Mouse (Mus musculus): ENCODE results near the gene Cep350. TPM values are rescaled to one million over a fixed set of nuclear protein-coding genes. Genes with fewer than 3 reads are reported as not detected.

The Cep350 gene
- total RNA-seq, 2 experiments from 2014 or later, result 92.1 to 94.7 TPM

DNA sequence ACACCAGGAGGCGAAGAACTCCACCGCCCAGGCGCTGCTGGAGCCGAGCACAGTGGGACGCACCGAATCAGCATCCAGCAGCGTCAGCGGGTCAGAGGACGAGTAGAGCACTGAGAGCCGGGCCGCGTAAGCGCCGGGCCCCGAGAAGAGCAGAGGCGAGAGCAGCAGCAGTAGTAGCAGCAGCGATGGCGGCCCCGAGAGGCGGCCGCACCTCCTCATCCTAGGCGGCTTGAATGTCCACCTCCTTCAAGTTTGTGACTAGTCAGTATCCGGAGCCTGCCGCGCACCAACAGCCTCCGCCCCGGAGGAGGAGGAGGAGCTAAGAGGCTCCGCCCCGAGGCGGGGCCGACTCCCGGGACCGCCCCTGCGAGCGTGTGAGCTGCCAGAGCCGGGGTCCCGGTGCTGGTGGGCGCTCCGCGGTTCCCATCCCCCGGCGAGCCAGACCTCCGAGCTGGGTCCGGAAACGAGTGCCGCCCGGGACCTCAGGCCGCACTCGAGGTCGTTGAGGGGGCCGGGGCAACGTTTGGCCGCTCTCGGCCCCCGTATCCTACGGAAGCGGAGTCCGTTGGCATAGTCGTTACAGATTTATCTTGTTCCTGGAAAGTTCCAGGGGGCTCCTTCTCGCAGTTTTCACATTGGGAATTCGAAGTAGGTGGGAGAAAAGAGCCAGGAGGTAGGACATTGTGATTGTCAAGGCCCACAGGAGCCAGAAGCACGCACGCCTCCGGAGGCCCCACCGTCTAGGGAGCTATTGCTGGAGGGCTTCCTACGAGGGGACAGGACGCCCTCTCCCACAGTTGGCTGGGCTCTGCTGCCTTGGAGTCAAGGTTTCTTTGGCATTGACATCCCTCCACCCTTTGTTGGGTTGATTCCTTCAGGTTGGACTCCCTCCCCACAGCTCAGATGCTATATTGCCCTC lies 160.2 kb downstream of the Cep350 start, which contains the start of gene Qsox1:
TSS of gene Qsox1 (minus strand) at position 309 of the 919 bp plus-strand sequence.
- peak; percentile 93 for ATAC-seq (replicated peaks; ENCODE audit: low FRiP score, poor library complexity, severe bottlenecking)

DNA sequence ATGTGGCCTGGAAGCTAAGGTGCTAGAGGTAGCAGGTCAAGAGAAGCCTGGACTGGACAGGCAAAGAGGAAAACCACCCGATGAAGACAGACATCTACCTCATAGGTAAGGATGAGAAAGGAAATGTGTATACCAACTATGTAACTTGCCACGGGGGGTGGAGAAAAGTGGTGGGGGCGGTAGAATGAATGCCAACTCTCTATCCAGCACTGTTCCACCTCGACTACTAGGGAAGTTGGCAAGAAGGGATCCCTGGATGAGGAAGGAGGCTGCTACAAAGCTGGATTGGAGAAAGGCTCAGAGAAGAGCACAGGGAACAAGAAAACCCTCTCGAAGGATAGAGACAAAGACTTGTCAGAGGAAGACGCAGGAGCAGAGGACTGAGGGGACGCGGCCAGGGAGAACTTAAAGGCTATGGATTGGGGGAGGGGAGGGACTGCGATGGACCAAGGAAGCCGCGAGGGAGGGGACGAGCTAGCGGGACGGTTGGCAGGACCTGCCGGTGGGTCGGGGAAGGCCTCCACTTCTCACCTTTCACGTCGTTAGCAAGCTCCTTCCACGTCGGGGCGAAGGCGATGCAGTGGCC lies 161.0 kb downstream of the Cep350 start:
- ATAC-seq (replicated peaks; ENCODE audit: low FRiP score, poor library complexity, severe bottlenecking), result no peak

DNA sequence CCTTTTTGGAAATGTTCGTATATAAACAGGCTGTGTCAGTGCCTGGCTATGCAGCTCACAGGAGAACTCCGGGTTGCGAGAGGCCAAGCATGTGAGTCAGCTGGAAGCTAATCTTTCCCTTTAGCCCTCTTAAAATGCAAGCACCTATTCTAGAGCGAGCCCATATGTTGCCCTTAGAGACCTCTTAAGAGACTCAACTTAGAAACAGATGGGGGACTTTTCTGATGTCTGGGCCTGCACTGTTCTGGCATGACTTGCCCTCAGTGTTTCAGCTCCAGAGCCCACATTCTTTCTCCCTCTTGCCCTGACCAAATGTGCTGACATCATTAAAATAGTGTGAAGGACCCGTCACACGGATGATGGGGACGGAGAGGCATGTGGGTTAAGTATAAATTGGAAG lies 162.4 kb downstream of the Cep350 start:
- ATAC-seq (replicated peaks; ENCODE audit: low FRiP score, poor library complexity, severe bottlenecking), result no peak

DNA sequence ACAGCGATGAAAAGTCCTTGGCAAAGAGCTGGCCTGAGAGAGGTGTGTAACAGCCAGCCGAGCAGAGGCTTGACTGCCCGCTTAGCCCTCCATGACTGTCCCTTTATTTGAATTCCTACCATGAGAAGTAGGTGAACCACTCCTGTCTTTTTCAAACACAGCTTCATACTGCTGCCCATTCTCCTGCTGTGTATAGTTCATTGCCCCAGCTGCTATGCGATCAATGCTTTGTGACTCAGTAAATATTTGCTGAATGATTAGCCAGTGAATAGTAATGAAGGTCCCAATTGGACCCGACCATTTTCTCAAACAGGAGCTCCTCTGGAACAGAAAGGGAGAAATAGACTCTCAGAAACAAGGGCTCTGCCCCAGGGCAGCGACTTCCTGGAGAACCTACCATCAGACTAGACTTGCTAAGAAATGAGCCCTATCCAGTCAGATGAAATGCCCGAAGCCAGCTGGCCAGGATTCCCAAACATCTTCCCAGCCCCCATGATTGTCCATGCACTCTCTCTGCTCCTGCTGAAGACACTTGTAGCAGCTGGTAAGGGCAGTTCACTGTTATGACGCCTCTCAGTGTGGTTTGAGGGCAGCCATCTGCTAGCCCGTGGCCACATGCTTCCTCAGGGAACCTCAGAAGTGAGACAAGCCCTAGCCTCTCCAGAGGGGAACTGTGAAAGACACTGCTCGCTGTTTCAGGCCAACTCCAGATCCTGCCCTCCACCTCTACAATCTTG lies 163.2 kb downstream of the Cep350 start:
- no peak for ATAC-seq (replicated peaks; ENCODE audit: low FRiP score, poor library complexity, severe bottlenecking)

DNA sequence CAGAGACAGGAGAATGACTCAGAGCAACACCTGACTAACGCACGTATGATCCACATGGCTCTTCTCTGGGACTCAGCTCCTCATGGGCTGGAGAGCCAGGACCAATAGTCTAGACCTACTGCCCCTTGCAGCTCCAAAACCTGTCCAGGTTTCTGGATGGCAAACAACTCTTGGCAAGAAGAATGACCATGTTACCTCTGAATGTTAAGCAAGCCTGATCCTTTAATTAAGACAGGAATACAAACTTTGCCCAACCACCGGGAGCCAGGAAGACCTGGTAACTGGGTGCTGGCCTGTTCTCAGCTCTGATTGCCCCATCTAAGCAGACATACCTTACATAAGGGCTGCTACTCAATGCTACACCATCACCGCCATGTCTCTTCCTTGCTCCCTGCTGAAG lies 164.8 kb downstream of the Cep350 start:
- ATAC-seq (replicated peaks; ENCODE audit: low FRiP score, poor library complexity, severe bottlenecking), result no peak

DNA sequence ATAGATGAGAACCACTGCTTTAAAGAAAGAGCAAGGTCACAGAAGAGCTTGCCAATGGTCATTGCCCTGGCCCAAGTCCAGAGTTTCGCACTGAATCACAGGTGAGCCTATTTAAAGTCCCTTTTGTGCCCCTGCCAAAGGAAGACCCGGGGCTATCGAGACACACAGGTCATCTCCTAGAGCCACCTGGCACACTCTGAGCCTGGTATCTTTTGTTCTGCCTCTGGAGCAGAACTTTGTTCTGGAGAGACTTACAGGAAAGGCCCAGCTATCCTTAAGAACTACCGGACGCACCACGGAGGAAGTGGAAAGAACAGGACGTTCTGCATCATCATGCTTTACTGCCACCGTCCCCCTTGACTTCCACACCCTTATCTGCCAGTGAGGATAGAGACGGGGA lies 167.4 kb downstream of the Cep350 start:
- ATAC-seq (replicated peaks; ENCODE audit: low FRiP score, poor library complexity, severe bottlenecking), result no peak

DNA sequence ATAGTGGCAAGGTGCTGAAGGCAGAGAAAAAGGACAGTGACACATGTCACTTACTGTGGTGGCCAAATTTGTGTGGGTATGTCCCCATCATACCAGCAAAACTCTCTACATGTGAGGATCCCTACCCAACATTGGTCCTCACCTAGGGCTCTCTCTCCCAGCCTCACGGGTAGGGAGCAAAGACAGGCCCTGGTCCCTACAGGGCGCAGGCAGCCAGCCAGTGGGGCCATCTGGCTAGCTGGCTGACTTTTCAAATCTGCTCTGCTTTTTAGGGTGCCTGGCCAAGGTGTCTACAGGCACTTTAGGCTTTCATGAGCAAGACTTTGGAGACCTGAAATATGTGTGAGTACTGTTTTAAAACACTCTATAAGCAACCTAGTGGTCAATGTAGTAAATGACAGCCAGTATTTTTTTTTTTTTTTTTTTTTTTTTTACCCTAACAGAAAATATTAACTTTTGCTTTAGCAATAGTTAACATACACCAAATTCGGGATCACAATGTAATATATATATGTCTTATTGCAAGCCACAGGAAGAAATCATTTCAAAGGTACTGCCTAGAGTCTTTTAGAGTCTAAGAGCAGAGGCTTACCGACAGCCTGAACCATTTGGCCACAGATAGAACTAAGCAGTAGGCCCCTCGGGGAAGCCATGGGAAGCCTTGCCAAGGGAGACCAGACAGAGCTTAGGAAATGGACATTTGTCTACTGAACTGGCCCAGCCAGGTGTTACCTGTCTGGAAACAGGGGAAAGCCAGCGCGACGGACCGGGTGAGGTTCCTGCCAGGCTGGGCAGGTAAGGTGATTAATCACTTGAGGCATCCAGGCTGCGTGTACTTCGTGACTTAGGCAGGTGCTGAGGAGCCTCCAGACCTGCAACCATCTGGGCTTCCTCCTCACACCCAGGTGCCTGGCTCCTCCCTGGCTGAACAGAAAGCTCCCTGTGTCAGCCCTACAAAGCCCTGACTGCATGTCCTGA lies 171.8 kb downstream of the Cep350 start:
- ATAC-seq (replicated peaks; ENCODE audit: low FRiP score, poor library complexity, severe bottlenecking), result no peak

DNA sequence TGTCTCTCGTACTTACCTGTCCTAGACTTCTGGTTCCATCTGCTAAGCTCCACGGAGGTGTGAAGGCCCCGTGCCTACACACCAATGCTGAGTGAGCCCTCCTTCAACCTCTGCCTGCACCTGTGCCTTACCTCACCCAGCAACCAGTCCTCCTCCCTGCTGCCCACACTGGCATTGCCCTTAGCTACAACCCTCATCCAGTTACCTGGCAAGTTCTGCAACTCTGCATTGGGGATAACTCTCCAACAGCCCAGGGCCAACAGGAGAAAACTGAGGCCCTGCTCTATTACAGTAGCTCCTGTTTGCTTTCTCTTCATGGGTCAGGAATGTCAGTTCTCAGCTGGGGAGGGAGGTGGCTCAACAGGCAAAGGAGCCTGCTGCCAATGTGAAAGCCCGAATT lies 175.1 kb downstream of the Cep350 start:
- ATAC-seq (replicated peaks; ENCODE audit: low FRiP score, poor library complexity, severe bottlenecking), result no peak

DNA sequence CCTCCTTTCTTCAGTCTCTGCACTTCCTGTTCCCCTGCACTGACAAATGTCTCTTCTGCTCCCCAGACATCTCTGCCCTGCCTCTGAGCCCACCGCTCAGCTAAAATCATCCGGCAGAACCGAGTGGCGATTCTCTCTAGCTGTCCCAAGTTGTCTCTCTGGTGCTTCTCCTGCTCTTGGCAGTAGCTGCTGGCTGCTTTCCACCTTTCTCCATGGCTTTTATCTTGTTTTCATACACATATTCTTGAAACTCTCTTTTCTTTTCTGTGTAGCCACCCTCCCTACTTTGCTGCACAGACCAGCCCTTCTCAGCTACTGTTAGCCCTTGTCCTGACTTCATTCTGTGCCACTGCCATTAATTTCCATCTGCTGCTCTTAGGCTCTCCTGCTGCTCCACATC lies 175.6 kb downstream of the Cep350 start:
- ATAC-seq (replicated peaks; ENCODE audit: low FRiP score, poor library complexity, severe bottlenecking), result no peak

DNA sequence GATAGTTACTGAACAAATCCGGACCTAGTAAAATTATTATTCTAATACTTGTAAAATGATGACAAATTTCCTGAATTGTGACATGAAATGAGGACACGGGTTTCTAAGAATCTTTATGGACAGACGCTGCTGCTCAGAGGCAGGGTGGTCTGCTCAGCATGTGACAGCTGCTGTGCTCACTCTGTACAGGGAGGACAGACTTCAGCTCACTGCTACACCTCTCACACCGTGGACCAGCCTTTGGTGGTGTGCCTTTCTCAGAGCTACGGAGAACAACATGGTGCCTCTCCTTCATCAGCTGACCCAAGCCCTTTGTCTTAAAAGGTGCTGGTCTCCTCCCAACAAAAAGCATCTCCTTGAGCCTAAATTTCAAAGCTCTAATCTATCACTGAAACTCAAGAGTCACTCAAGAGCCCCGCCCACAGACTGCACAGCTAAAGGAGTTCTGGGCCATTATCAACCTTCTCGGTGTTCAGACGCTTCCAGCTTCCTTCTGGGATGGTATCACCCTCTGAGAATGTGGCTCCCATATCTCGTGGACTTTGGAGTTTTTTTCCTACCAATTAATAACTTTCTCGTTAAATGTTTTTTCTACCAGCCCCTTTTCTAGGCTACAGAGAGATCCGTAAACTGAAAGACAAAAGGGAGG lies 176.2 kb downstream of the Cep350 start:
- ATAC-seq (replicated peaks; ENCODE audit: low FRiP score, poor library complexity, severe bottlenecking), result no peak; the same call in 1 of the 2 replicates

DNA sequence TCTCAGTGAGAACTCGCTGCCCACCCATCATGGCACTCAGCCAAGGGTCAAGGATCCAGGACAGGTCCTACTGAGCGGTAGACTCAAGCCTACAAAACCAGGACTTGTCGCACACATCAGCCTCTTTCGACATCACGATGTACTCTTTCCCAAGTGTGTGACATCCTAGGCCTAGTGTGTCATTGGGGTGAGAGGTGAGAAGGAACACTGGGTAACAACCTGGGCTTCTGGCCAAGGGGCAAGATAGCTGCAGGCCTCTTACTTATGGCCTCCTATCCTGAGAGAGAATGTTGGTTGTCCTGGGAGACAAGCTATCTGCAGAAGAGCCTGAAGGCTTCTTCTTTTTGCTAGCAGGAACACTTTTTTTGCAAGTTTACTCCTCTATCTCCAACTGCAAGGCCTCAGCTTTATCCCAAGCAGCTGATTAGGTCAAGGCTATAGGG lies 177.2 kb downstream of the Cep350 start:
- no peak for ATAC-seq (replicated peaks; ENCODE audit: low FRiP score, poor library complexity, severe bottlenecking)

Other genes starting within 250 kb of the Cep350 start
- gene Lhx4, start 221.6 kb downstream of the Cep350 start, total RNA-seq (2015; ENCODE audit: low replicate concordance), result not detected in 2 replicates
- not detected in 2 replicates for gene Lhx4, start 221.6 kb downstream of the Cep350 start, total RNA-seq (2017; ENCODE audit: low replicate concordance)
- gene Qsox1, start 160.4 kb downstream of the Cep350 start, total RNA-seq (2015; ENCODE audit: low replicate concordance), result 2.5 and 8.8 TPM in 2 replicates
- 0.91 and 4.6 TPM in 2 replicates for gene Qsox1, start 160.4 kb downstream of the Cep350 start, total RNA-seq (2017; ENCODE audit: low replicate concordance)
- 119 and 138 TPM in 2 replicates for gene Tor1aip2, start 62.1 kb upstream of the Cep350 start, total RNA-seq (2015; ENCODE audit: low replicate concordance)
- 128 and 132 TPM in 2 replicates for gene Tor1aip2, start 62.1 kb upstream of the Cep350 start, total RNA-seq (2017; ENCODE audit: low replicate concordance)
- 85.1 and 91.9 TPM in 2 replicates for gene Tor1aip1, start 63.2 kb upstream of the Cep350 start, total RNA-seq (2015; ENCODE audit: low replicate concordance)
- gene Tor1aip1, start 63.2 kb upstream of the Cep350 start, total RNA-seq (2017; ENCODE audit: low replicate concordance), result 34.5 and 75.0 TPM in 2 replicates
- gene Fam163a, start 231.8 kb upstream of the Cep350 start, total RNA-seq (2015; ENCODE audit: low replicate concordance), result not detected in 2 replicates
- gene Fam163a, start 231.8 kb upstream of the Cep350 start, total RNA-seq (2017; ENCODE audit: low replicate concordance), result not detected in 2 replicates

Measured in erythroid progenitor cell, adult 5-6 weeks (primary cell).